Mouse (Mus musculus): ENCODE data around the gene Yeats2.

GRCm38 (mm10) chr16:20257926-20258325 lies 117.1 kb downstream of the Yeats2 start:
- no peak for TF ChIP-seq EP300 (IDR thresholded peaks at IDR 0.05; ENCODE audit: insufficient read depth, low read depth, low read length)
- TF ChIP-seq POLR2A (IDR thresholded peaks at IDR 0.05; ENCODE audit: insufficient read depth, low read depth, low read length): no peak

Data from heart, adult 2 months (tissue).